Mouse (Mus musculus): ENCODE measurements around the gene 4930564D02Rik. TPM values are rescaled to one million over a fixed set of nuclear protein-coding genes. Genes with fewer than 3 reads are reported as not detected.

The 4930564D02Rik gene
- polyA plus RNA-seq, 1 experiment from 2014 or later, result not detected

DNA sequence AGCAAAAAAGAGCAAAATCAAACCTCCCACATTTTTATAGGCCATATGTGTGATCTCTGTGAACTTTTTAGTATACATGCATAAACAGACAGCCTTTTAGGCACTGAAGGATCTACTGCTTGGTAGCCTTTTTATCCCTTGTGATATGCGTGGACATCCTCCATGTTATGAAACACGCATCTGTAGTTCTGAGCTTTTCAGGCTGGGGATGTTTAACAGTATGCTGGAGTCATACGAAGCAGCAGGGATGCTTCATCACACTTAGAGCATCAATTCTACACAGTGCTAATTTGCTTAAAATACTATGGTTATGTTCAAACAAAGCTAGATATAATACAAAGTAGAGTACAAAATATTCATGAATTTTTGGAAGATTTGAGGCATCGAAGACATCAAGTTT lies 39.2 kb downstream of the 4930564D02Rik start:
- Histone ChIP-seq H3K9me3 (replicated peaks; ENCODE audit: control insufficient read depth, low read length) (no peaks in the 10 kb centered on the region), H3K9ac (ENCODE audit: low read depth, low read length) (no peak overlapping the region), H3K4me1 (ENCODE audit: control insufficient read depth, insufficient read depth, low read length) (no peaks in the 10 kb centered on the region), H3K27me3 (ENCODE audit: control insufficient read depth, insufficient read depth, low read length) (no peaks in the 10 kb centered on the region), H3K4me2 (no peak overlapping the region), H3K27ac (ENCODE audit: low read depth, low read length) (no peak overlapping the region), H3K36me3 (ENCODE audit: control insufficient read depth, insufficient read depth, low read length) (no peaks in the 10 kb centered on the region), H3K4me3 (ENCODE audit: low read depth, low read length) (no peak overlapping the region)
- ATAC-seq (replicated peaks; ENCODE audit: insufficient number of reproducible peaks, low FRiP score, low TSS enrichment), result no peak
- WGBS (ENCODE audit: insufficient replicate concordance), result 85% methylated on average over 4 of the region's 4 CpGs

DNA sequence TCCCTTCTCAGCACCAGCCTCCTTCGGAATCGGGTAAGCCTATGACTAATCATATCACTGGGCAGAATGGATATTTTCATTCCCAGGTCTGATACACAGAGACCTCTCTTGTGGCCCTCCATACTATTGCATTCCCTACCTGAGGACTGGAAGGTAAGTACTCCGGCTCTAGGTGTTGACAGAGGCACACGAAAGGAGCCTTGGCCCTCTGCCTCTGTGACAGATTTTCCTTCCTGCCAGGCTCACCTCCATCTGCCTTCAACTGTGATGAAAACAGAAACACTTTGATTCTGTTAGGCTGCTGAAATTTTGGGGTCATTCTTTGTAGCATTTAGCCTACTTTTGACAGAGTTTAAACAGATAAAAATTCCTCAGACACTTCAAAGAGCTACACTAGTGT lies 47.2 kb downstream of the 4930564D02Rik start:
- H3K9me3 ChIP-seq (replicated peaks; ENCODE audit: control insufficient read depth, low read length), result no peaks in the 10 kb centered on the region
- H3K27ac ChIP-seq (ENCODE audit: low read depth, low read length), result no peak overlapping the region
- 82% methylated on average over 4 of the region's 4 CpGs for WGBS (ENCODE audit: insufficient replicate concordance)
- no peak overlapping the region for H3K4me3 ChIP-seq (ENCODE audit: low read depth, low read length)
- H3K27me3 ChIP-seq (ENCODE audit: control insufficient read depth, insufficient read depth, low read length), result no peaks in the 10 kb centered on the region
- H3K9ac ChIP-seq (ENCODE audit: low read depth, low read length), result no peak overlapping the region
- no peak overlapping the region for H3K4me2 ChIP-seq
- no peaks in the 10 kb centered on the region for H3K4me1 ChIP-seq (ENCODE audit: control insufficient read depth, insufficient read depth, low read length)
- ATAC-seq (replicated peaks; ENCODE audit: insufficient number of reproducible peaks, low FRiP score, low TSS enrichment), result no peak
- no peaks in the 10 kb centered on the region for H3K36me3 ChIP-seq (ENCODE audit: control insufficient read depth, insufficient read depth, low read length)

DNA sequence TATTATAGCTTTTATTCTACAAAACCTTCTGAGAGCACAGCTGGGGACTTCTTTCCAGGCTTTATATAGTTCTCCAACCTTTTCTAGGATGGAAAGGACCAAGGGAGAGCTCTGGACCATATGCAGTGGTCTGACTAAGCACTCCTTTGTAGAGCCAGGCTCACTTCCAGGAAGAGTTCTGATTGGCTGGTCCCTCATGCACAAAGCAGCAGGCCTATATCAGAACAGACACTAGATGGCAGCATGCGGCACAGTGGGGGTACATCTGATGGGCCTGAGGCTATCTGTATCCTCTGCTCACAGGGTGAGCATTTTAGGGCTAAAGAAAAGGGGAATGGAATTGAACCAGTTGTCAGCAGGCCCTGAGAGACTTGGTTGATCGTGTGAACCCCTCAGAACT lies 47.6 kb downstream of the 4930564D02Rik start:
- ATAC-seq (replicated peaks; ENCODE audit: insufficient number of reproducible peaks, low FRiP score, low TSS enrichment), result no peak
- no peak overlapping the region for H3K27ac ChIP-seq (ENCODE audit: low read depth, low read length)
- H3K36me3 ChIP-seq (ENCODE audit: control insufficient read depth, insufficient read depth, low read length), result no peaks in the 10 kb centered on the region
- H3K4me3 ChIP-seq (ENCODE audit: low read depth, low read length), result no peak overlapping the region
- H3K9me3 ChIP-seq (replicated peaks; ENCODE audit: control insufficient read depth, low read length), result no peaks in the 10 kb centered on the region
- H3K4me1 ChIP-seq (ENCODE audit: control insufficient read depth, insufficient read depth, low read length), result no peaks in the 10 kb centered on the region
- H3K9ac ChIP-seq (ENCODE audit: low read depth, low read length), result no peak overlapping the region
- H3K27me3 ChIP-seq (ENCODE audit: control insufficient read depth, insufficient read depth, low read length), result no peaks in the 10 kb centered on the region
- H3K4me2 ChIP-seq, result no peak overlapping the region
- WGBS (ENCODE audit: insufficient replicate concordance), result 31% methylated on average over 2 of the region's 2 CpGs

DNA sequence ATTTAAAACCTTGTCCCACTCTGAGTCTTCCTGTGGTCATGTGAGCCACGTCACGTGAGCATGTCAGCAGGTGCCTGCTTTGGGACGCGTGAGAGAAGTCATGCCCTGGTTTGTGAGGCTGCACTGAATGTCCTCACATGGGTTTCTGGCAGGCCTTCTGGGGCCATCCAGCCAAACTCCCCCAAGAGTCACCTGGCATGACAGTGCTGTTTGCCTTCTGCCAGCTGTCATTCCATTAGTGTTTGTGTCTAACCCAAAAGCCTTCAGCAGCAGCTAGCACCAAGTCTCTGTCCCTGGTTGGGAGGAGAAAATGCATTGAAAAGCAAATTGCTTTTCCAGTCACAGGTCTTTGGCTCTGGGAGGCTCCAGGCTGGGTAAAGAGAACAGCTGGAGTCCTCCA lies 50.0 kb downstream of the 4930564D02Rik start:
- Histone ChIP-seq H3K27ac (ENCODE audit: low read depth, low read length) (no peak overlapping the region), H3K9ac (ENCODE audit: low read depth, low read length) (no peak overlapping the region), H3K4me1 (ENCODE audit: control insufficient read depth, insufficient read depth, low read length) (no peaks in the 10 kb centered on the region), H3K9me3 (replicated peaks; ENCODE audit: control insufficient read depth, low read length) (no peaks in the 10 kb centered on the region), H3K27me3 (ENCODE audit: control insufficient read depth, insufficient read depth, low read length) (no peaks in the 10 kb centered on the region), H3K4me2 (no peak overlapping the region), H3K4me3 (ENCODE audit: low read depth, low read length) (no peak overlapping the region), H3K36me3 (ENCODE audit: control insufficient read depth, insufficient read depth, low read length) (no peaks in the 10 kb centered on the region)
- no peak for ATAC-seq (replicated peaks; ENCODE audit: insufficient number of reproducible peaks, low FRiP score, low TSS enrichment)
- WGBS (ENCODE audit: insufficient replicate concordance), result 80% methylated on average over 4 of the region's 4 CpGs

DNA sequence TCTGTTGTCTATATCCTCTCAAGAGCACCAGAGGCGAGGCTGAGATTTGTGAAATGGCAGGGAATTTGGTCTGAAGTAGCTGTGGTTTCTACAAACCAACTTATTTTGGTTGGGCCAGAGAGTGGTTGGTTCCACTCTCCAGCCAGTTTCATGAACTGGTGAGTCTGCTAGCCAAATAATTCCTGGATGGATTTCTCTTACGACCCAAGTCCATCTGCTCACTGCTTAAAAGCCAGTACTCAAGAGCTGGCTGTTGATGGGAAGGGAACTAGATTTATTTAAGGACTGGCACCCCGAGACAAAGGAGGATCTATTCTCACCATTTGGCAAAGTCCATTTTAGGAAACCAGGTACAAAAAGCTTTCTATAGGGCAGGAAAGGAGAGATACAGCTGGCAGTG lies 57.1 kb downstream of the 4930564D02Rik start:
- no peak overlapping the region for H3K4me3 ChIP-seq (ENCODE audit: low read depth, low read length)
- ATAC-seq (replicated peaks; ENCODE audit: insufficient number of reproducible peaks, low FRiP score, low TSS enrichment), result no peak
- no peak overlapping the region for H3K27ac ChIP-seq (ENCODE audit: low read depth, low read length)
- H3K9me3 ChIP-seq (replicated peaks; ENCODE audit: control insufficient read depth, low read length), result no peaks in the 10 kb centered on the region
- H3K36me3 ChIP-seq (ENCODE audit: control insufficient read depth, insufficient read depth, low read length), result no peaks in the 10 kb centered on the region
- H3K9ac ChIP-seq (ENCODE audit: low read depth, low read length), result no peak overlapping the region
- H3K4me1 ChIP-seq (ENCODE audit: control insufficient read depth, insufficient read depth, low read length), result no peaks in the 10 kb centered on the region
- no peak overlapping the region for H3K4me2 ChIP-seq
- no peaks in the 10 kb centered on the region for H3K27me3 ChIP-seq (ENCODE audit: control insufficient read depth, insufficient read depth, low read length)
- WGBS (ENCODE audit: insufficient replicate concordance), result 76% methylated on average over 3 of the region's 3 CpGs

DNA sequence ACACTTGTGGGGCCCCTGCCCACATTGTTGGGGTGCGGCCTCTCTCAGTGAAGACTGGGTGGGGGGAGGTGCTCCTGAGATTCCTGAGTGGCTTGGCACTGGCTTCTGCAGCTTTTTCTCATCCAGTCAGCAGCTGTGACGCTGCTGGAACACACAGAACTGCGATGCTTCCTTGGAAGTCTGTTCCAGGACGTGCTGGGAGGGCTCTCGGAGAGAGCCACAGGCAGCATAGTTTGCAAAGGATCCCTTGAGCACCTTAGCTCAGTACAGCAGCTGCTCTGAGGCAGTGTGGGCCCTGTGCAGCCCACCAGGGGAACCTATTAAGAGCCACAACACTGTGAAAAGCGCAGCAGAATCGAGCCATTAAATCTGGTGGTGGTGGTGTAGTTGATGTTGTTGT lies 61.2 kb downstream of the 4930564D02Rik start:
- 50% methylated on average over 7 of the region's 7 CpGs for WGBS (ENCODE audit: insufficient replicate concordance)
- no peak for ATAC-seq (replicated peaks; ENCODE audit: insufficient number of reproducible peaks, low FRiP score, low TSS enrichment)

More for the DNA sequence above, 61.2 kb downstream of the 4930564D02Rik start:
- Histone ChIP-seq H3K9me3 (replicated peaks; ENCODE audit: control insufficient read depth, low read length) (no peaks in the 10 kb centered on the region), H3K36me3 (ENCODE audit: control insufficient read depth, insufficient read depth, low read length) (no peaks in the 10 kb centered on the region), H3K9ac (ENCODE audit: low read depth, low read length) (peak overlapping the region; percentile 49; the same call in 1 of the 2 replicates), H3K27me3 (ENCODE audit: control insufficient read depth, insufficient read depth, low read length) (no peaks in the 10 kb centered on the region), H3K27ac (ENCODE audit: low read depth, low read length) (no peak overlapping the region), H3K4me1 (ENCODE audit: control insufficient read depth, insufficient read depth, low read length) (no peaks in the 10 kb centered on the region), H3K4me3 (ENCODE audit: low read depth, low read length) (no peak overlapping the region), H3K4me2 (no peak overlapping the region)

Other genes starting within 250 kb of the 4930564D02Rik start
- gene Mov10, start 248.3 kb upstream of the 4930564D02Rik start, polyA plus RNA-seq (2014; fragmentation: Nextera tagmentation; extraction: Ambion mirVana), result 35.7 and 41.2 TPM in 2 replicates
- gene St7l, start 202.8 kb upstream of the 4930564D02Rik start, polyA plus RNA-seq (2014; fragmentation: Nextera tagmentation; extraction: Ambion mirVana), result 24.2 and 29.4 TPM in 2 replicates
- 183 and 215 TPM in 2 replicates for gene Capza1, start 202.3 kb upstream of the 4930564D02Rik start, polyA plus RNA-seq (2014; fragmentation: Nextera tagmentation; extraction: Ambion mirVana)
- 1.7 and 1.9 TPM in 2 replicates for gene Wnt2b, start 104.9 kb upstream of the 4930564D02Rik start, polyA plus RNA-seq (2014; fragmentation: Nextera tagmentation; extraction: Ambion mirVana)
- 26.1 and 35.7 TPM in 2 replicates for gene Cttnbp2nl, start 13.7 kb upstream of the 4930564D02Rik start, polyA plus RNA-seq (2014; fragmentation: Nextera tagmentation; extraction: Ambion mirVana)

Measured in heart, embryonic 11.5 days (tissue).